Mouse (Mus musculus): ENCODE results near the gene Lgals3bp. TPM values are rescaled to one million over a fixed set of nuclear protein-coding genes. Genes with fewer than 3 reads are reported as not detected.

Lgals3bp gene
- polyA plus RNA-seq, 1 experiment from 2014 or later = 2.0 TPM

GRCm38 (mm10) chr11:118346395-118347096 lies 55.3 kb downstream of the Lgals3bp start:
- H3K27ac ChIP-seq = no peak overlapping the region
- H3K36me3 ChIP-seq = no peaks in the 10 kb centered on the region
- DNase-seq (ENCODE audit: low spot score) = no peak
- H3K9me3 ChIP-seq = no peaks in the 10 kb centered on the region
- no peaks in the 10 kb centered on the region for H3K27me3 ChIP-seq (ENCODE audit: insufficient read depth, poor library complexity, severe bottlenecking)
- H3K4me1 ChIP-seq (replicated peaks) = peaks cover 52% of the 10 kb centered on the region
- WGBS = 87% methylated on average over 8 of the region's 8 CpGs
- H3K4me3 ChIP-seq = no peak overlapping the region

- H3K4me3 ChIP-seq = no peak overlapping the region
- H3K4me1 ChIP-seq (replicated peaks) = peaks cover 56% of the 10 kb centered on the region
Measured at GRCm38 (mm10) chr11:118345693-118346092, 56.2 kb downstream of the Lgals3bp start.

GRCm38 (mm10) chr11:118343629-118344028 lies 58.3 kb downstream of the Lgals3bp start:
- Histone ChIP-seq H3K36me3 (no peaks in the 10 kb centered on the region), H3K9me3 (no peaks in the 10 kb centered on the region), H3K4me1 (replicated peaks) (peaks cover 42% of the 10 kb centered on the region), H3K4me3 (no peak overlapping the region), H3K27ac (0 out of 2 replicates have a peak overlapping the region, but pooled peaks have one; percentile 5), H3K27me3 (ENCODE audit: insufficient read depth, poor library complexity, severe bottlenecking) (no peaks in the 10 kb centered on the region)
- DNase-seq (ENCODE audit: low spot score) = no peak
- 79% methylated on average over 2 of the region's 2 CpGs for WGBS

More at GRCm38 (mm10) chr11:118345693-118346092, 56.2 kb downstream of the Lgals3bp start:
- no peaks in the 10 kb centered on the region for H3K9me3 ChIP-seq
- no peaks in the 10 kb centered on the region for H3K36me3 ChIP-seq
- 0 out of 2 replicates have a peak overlapping the region, but pooled peaks have one; percentile 9 for H3K27ac ChIP-seq
- DNase-seq (ENCODE audit: low spot score) = no peak
- 79% methylated on average over 4 of the region's 4 CpGs for WGBS
- H3K27me3 ChIP-seq (ENCODE audit: insufficient read depth, poor library complexity, severe bottlenecking) = no peaks in the 10 kb centered on the region

Other genes starting within 250 kb of the Lgals3bp start
- gene Cyth1, start 153.5 kb downstream of the Lgals3bp start, polyA plus RNA-seq (2016; fragmentation: Nextera tagmentation; extraction: Ambion mirVana) = 13.9 and 23.0 TPM in 2 replicates
- gene Usp36, start 111.8 kb downstream of the Lgals3bp start, polyA plus RNA-seq (2016; fragmentation: Nextera tagmentation; extraction: Ambion mirVana) = 18.9 and 21.6 TPM in 2 replicates
- gene Cep295nl, start 59.6 kb downstream of the Lgals3bp start, polyA plus RNA-seq (2016; fragmentation: Nextera tagmentation; extraction: Ambion mirVana) = 0.19 and 0.21 TPM in 2 replicates
- gene Timp2, start 46.4 kb downstream of the Lgals3bp start, polyA plus RNA-seq (2016; fragmentation: Nextera tagmentation; extraction: Ambion mirVana) = 28.6 and 36.3 TPM in 2 replicates
- gene Cant1, start 17.0 kb upstream of the Lgals3bp start, polyA plus RNA-seq (2016; fragmentation: Nextera tagmentation; extraction: Ambion mirVana) = 23.7 and 31.1 TPM in 2 replicates
- gene C1qtnf1, start 26.1 kb upstream of the Lgals3bp start, polyA plus RNA-seq (2016; fragmentation: Nextera tagmentation; extraction: Ambion mirVana) = 1.8 and 2.0 TPM in 2 replicates
- 8.7 and 8.9 TPM in 2 replicates for gene Engase, start 74.7 kb upstream of the Lgals3bp start, polyA plus RNA-seq (2016; fragmentation: Nextera tagmentation; extraction: Ambion mirVana)